Mouse (Mus musculus) small intestine, adult 2 months (tissue): ENCODE data around the gene Gtpbp3.

Source experiments
- CTCF ChIP-seq: fragments of 200-500 bp; IDR thresholded peaks from 2 replicates; pipeline ENCODE4 v1.5.1; 2012; ENCODE audit warnings: low read depth, mild to moderate bottlenecking, control low read depth, inconsistent platforms, low read length, moderate library complexity, mixed read lengths; ENCODE audit not compliant: insufficient replicate concordance, insufficient read length; ENCODE audit errors: extremely low read depth
- POLR2A ChIP-seq: fragments of 200-500 bp; IDR thresholded peaks from 2 replicates; pipeline ENCODE4 v1.6.1; 2012; ENCODE audit warnings: low read depth, mild to moderate bottlenecking, control low read depth, inconsistent platforms, low read length, moderate library complexity

DNA sequence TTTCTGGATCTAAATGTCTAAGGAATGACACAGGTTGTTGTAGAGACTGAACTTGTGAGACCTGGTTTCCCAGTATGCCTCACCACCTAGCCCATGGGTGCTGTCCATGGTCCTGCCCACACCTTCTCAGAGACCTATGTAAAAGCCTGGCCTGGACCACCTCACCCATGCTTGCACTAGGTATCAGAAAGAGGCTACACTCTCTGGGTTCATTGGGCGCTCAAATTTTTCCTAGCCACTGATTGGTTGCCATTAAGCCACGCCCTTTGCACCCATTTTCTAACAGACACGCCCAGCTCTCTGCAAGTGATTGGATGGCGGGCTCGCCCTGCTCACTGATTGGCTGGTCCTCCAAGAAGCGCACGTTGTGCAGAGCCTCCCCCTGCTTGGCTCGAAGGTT, 4.0 kb upstream of the Gtpbp3 start:
- TF ChIP-seq CTCF (no peak), POLR2A (no peak)
